Mouse (Mus musculus) left cerebral cortex, postnatal 10 days (tissue): ENCODE results near the gene Uggt1. TPM values are rescaled to one million over a fixed set of nuclear protein-coding genes. Genes with fewer than 3 reads are reported as not detected.
A peak's percentile ranks its signal among the peaks of the same experiment; 100 is the strongest.

Experiments
- DNase-seq, 2 experiments: peaks; one replicate each; pipeline ENCODE4 v3.0.0; 2021 to 2022; ENCODE audit warnings: low spot score in 2 of 2, mixed read lengths in 1 of 2; ENCODE audit errors: extremely low spot score in 1 of 2
- intact Hi-C: fragments of 180-260 bp; cut with DNase I; formaldehyde crosslinking; loops from one replicate; pipeline ENCODE4 v1.15.1; 2025
- total RNA-seq, 2 experiments: library from RNA; stranded (reverse); gene quantifications; 2 replicates each; pipeline ENCODE4 v1.2.3; 2021

Uggt1 gene
- total RNA-seq, 2 experiments from 2014 or later: 41.2 to 43.8 TPM

DNA sequence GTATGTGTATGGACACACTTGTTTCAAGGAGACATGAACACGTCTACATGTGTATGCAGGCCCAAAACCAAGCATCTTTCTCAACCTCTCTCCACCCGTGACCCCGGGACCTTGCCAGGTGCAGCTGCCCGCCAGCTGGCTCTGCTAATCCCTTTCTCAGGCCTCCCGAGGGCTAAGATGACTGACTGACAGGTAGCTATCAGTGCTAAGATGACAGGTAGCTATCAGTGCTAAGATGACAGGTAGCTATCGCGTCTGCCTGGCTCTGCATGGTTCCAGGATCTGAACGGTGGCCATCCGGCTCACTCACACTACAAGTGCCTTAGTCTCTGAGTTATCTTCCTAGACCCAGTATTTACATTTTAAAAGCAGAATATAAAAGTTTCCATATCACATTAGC lies 16.1 kb downstream of the Uggt1 start:
- DNase-seq: no peak
- intact Hi-C loops: no loop called here

DNA sequence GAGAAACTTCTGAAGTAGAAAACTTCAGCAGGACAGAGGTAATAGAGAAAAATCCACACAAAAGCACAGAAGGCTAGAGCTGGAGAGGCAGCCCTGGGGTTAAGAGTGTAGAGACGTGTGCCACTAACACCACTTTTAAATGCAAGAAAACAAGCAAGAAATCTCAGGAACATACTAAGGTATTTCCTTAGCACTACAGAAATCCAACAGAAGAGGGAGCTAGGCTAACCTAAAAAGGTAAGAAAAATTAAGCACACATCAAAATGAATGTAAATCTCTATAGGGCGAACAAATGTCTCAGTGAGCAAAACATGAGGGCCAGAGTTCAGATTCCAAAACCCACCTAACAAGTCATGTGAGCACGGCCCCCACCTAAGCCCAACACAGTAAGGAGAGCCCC lies 19.9 kb downstream of the Uggt1 start:
- intact Hi-C loops: no loop called here
- DNase-seq: no peak

DNA sequence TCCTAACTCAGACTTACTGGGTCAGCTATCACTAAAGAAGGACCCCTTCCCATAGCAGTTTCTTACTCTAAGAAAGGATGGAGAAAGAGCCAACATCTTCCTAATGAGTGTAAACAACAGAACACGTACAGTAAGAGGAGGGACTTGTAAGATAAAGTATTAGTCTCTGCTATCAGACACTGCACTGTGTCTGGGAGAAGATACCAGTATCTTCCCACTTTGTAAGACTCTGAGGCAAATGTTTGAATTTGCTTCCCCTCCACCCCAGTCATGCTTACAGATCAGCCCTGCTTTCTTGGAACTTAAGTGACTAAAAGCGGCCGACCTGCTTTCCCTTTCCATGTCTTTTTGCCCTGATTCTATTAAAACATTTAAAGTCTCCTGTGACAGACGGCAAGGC lies 30.2 kb downstream of the Uggt1 start:
- intact Hi-C loops: loop anchor here (10.0 kb wide), 1 partner anchor 50 kb away; no protein-coding TSS in a partner anchor
- no peak for DNase-seq

DNA sequence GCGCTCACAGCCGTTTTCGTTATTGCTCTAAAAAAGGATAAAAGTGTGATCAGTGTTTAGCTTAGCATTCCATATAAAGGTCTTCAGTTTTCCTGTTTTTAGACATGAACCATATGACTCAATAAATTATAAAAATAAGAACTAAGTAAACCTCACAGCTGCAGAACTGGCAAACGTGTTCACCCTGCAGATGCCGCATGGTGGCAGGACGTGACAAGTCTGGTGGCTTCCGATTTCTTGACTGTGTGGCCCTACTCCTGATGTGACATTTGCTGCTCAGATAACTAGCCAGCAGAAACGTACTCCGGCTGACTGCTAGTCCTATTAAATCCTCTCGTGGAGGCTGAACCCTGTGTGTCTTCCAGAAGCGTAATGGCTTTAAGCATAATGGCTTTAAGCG lies 42.8 kb downstream of the Uggt1 start:
- no peak for DNase-seq
- intact Hi-C loops: no loop called here

DNA sequence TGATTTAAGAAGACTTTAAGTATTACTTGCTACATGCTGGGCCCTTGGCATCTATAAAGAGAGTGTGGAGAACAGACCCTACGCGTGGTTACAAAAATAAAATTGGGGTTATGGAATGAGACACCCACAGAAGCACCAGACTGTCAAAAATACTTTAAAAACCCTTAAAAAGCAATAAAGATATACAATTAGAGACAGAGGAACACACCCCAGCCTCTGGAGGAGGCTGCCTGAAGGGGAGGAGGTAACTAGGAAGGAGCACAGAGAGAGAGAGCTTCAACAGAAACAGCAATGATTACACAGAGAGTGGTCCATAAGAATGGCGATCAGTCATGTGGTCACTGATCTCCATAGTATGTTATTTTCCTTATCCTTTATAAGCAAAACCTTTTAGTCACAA lies 50.0 kb downstream of the Uggt1 start:
- no peak for DNase-seq
- intact Hi-C loops: no loop called here

DNA sequence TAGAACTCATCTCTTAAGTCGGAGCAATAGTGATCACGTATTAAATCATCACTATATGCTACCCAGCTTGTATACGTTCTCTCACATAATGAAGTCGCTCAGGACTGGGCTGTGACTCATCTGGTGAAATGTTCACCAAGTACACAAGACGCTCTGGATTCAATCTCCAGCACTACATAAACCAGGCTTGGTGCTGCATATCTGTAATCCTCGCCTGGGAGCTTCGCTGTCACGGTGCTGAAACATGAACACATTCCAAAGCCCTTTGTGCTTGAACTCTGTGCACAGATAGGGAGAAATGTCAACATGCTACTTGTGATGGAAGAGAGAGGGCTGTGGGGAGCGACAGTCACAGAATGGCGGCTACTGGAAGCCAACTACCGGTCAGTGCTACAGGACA lies 52.6 kb downstream of the Uggt1 start:
- DNase-seq: no peak
- intact Hi-C loops: no loop called here

DNA sequence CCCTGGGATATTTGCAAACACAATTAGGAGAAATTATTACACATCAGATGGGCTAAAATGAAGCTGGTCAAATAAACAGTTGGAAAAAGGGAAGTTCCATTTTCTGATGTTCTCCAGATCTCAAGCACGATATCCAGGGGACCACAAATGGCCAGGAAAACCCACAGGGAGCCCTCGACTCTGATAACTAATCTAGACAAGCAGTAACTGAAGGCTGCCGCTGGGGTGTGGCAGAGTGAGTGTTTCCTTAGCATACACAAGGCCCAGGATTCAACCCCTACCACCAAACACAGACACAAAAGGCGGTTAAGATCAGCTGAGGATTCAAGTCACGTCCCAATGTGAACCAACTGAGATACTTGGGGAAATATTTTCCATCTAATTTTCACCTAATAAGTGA lies 64.5 kb downstream of the Uggt1 start:
- intact Hi-C loops: no loop called here
- DNase-seq: no peak

DNA sequence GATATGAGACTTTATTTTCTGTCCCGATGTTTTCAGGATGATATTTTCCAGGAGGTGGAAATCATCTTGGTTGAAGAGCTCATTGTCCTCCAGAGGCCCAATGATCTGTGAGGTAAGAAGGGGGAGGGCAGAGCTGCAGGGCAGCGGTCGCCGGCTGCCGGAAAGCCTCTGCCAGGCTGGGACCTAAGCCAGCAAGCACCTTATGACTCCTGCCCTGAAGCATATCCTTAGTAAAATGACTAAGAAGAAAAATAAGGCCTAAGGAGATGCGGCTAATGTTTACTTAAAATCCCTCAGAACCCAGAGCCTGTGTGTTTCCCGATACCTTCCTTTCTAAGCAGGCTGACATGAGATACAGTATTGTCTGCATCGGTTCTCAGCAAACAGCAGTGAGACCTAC lies 71.1 kb downstream of the Uggt1 start:
- DNase-seq: no peak
- intact Hi-C loops: loop anchor here (10.0 kb wide), 1 partner anchor 171 kb away; no protein-coding TSS in a partner anchor

DNA sequence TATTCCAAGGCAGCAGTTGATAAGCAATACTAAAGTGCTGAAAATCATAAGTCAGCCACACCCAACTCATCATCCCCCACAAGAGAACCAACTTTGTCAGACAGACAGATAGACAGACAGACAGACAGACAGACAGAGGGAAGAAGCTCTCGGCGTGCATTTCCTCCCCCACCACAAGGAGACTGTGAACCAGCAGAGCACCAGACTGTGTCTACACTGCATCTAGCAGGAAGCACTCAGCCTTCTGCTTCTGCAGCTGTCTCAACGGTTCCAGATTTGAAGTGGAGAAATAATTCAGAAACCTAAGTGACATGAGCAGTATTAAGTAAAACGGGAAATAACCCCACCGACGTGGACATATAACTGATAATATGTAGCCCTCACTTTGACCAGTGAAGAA lies 71.6 kb downstream of the Uggt1 start:
- DNase-seq: no peak
- intact Hi-C loops: loop anchor here (10.0 kb wide), 1 partner anchor 172 kb away; no protein-coding TSS in a partner anchor

DNA sequence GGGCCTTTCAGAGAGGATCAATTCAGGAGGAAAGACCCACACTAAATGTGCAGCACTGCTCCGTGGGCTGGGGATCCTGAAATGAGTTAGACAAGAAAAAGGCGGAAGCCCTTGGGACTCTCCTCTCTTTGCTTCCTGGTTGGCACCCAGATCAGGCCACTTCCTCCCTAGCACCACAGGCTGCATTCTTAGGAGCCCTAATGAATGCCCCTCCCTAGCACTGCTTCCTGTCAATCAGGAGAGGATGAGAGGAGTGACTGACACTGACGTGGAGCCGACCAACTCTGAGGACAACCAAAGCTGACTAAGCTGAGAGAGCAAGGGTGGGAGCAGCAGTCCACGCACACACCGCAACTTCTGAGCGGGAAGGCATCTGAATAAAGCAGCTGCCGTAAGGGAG lies 81.8 kb downstream of the Uggt1 start:
- intact Hi-C loops: loop anchor here (10.0 kb wide), 1 partner anchor 52 kb away; no protein-coding TSS in a partner anchor
- peak in 1 of 2 experiments; percentile 37 for DNase-seq

DNA sequence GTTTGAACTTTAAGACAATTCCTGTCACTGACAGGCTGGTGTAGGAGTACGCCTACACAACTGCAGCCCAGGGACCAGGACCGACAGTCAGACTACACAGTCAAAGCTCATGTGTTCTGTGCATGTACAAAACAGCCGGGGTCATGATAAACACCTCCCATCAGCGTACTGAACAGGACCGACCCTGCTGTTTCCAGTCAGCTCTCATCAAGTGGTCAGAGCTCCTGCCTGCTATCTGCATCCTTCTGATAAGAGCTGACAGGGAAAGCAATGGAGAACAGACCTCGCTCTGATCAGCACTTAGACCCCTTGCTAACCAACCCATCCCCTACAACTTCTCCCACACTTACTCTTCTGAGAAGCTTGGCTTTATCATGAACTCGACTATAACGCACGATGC lies 83.3 kb downstream of the Uggt1 start:
- no peak for DNase-seq
- intact Hi-C loops: loop anchor here (10.0 kb wide), 1 partner anchor 54 kb away; no protein-coding TSS in a partner anchor

DNA sequence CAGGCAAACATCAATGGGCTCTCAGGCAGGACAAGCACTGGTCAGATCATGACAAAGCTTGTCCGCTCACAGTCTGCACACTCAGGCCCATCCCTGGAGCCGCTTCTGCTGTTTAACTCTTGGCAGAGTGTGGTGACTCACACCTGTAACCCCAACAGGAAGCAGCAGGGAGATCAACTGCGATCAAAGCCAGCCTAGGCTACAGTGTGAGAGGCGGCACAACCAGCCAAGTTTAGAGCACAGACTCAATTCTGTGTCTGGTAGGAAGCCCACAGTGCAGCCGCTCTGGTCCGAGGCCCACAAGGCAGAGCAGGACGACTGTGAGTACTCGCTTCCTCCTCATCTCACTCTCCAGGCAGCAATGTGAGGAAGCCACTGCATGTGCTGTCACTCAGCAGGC lies 84.3 kb downstream of the Uggt1 start:
- DNase-seq: peak in 1 of 2 experiments; percentile 58
- intact Hi-C loops: loop anchor here (10.0 kb wide), 1 partner anchor 55 kb away; no protein-coding TSS in a partner anchor

DNA sequence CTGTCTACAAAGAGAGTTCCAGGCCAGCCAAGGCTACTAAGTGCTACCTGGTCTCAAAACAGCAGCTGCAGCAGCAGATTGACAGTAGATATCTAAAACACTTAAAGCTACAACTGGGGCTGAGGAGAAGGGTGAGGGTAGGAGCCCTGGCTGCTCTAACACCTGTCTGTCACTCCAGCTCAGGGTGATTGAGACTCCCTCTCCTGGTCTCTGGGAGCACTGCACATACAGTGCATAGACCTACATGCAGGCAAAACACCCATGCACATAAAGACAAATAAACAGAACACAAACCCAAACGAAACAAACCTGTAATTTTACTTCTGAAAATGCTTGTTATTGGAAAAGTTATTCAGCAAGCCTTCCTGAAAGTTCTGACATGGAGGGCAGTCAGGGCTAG lies 95.1 kb downstream of the Uggt1 start:
- DNase-seq: no peak
- intact Hi-C loops: loop anchor here (5.0 kb wide), 1 partner anchor 1257 kb away; no protein-coding TSS in a partner anchor

DNA sequence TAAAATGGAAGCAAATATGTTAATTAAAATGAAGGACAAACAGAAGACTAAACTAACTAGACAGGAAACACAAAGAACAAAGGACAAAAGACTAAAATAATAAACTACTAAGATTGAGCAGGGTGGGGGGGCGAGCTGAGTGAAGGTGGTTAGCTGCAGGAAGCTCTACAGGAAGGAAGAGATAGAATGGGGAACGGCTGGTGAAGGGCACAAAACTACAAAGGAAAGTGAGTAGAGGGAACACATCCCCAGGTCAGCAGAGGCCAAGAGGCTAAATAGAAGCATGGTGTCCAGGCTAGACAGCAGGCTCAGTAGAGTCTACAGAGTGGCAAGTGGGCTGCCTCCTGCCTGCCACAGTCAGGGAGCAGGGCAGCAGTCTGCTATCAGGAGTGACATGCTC lies 95.7 kb downstream of the Uggt1 start:
- intact Hi-C loops: loop anchor here (5.0 kb wide), 1 partner anchor 1257 kb away; no protein-coding TSS in a partner anchor

DNA sequence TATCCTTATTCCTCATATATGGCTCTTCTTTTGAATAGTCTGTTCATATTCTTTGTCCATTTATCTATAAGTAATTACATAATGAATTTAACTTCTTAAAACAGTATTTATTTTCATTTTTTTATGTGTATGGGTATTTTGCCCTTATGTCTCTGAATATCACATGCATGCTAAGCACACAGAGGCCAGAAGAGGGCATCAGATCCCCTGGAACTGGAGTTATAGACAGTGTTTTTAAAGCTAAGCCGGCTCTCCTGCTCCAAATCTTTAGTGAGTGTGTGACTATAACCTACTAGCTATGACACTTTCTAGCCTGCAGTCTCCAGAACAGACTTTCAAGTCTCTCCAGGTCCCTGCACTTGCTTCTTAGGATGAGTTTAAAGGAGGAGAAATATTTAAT lies 99.5 kb downstream of the Uggt1 start:
- peak; percentile 40 to 48 for DNase-seq

More for the DNA sequence above, 95.7 kb downstream of the Uggt1 start:
- DNase-seq: no peak

DNA sequence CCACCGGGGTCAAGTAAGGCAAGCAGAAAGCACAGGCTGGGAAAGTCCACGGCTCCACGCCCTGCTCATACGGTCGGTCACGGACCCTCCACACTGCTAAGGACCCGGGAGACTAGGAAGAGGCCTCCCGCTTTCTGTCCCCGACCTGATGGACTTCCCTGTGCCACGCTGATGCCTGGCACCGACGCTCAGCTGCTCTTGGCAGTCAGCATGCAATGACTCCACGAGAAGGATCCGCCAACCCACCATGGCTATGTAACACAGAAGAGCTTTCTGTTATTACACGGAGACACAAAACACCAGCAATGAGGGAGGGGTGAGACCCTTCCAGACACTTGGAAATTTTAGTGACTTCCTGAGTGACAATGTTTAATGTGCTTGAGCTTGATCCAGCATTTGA lies 104.2 kb downstream of the Uggt1 start:
- DNase-seq: no peak
- intact Hi-C loops: no loop called here

More for the DNA sequence above, 99.5 kb downstream of the Uggt1 start:
- intact Hi-C loops: loop anchor here (5.0 kb wide), 1 partner anchor 1253 kb away; no protein-coding TSS in a partner anchor

DNA sequence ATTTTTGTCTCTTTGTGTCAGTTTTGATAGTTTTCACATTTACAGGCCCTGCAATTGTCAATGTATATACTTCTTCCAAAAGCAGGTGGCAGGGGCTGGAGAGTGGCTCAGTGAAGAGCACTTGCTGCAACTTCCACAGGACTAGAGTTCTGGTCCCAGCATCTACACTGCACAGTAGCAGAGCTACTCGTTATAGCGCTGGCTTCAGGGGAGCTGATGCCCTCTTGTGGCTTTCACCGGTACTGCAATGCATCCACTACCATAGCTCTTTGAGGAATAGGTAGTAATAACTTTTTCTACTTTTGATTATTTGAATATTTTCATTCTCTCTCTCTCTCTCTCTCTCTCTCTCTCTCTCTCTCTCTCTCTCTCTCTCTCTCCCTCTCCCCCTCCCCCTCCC lies 109.9 kb downstream of the Uggt1 start:
- intact Hi-C loops: loop anchor here (5.0 kb wide), 2 partner anchors 67 to 1242 kb away; partner anchors contain the start of gene Hs6st1
- DNase-seq: peak; percentile 55 to 62

DNA sequence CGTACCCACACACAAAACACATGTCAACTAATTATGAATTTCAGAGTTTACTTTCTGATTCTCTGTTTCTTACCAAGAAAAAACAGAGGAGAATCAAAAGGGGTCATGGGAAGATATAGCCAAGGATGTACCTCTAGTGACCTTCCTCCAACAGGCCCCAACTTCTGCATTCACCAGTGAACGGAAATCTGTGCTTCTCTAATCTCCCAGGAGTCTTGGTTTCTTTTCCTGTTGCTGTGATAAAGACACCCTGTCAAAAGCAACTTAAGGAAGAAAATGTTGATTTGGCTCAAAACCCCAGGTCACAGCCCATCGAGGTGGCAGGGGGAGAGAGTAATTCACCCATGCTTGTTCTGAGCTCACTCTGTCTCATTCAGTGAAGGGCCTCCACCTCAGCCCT lies 110.9 kb downstream of the Uggt1 start:
- no peak for DNase-seq
- intact Hi-C loops: loop anchor here (5.0 kb wide), 2 partner anchors 66 to 1241 kb away; partner anchors contain the start of gene Hs6st1

DNA sequence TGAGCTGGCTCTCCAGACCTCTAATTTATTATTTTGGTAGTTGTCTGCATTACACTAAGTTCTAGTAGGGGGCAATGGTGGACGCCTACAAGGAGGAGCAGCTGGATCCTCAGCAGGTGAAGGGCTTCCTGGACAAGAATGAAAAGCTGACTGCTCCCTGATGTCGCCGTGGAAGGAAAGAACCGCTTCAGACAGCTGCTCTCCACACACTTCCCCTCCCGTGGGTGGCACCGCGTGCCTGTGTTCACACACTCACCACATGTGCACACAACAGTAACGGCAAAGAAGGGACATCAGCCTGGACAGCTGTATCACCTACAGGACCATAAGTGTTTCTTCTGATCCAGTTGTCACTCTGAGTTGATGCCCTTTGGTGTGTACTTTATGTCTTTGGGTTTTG lies 111.5 kb downstream of the Uggt1 start:
- no peak for DNase-seq
- intact Hi-C loops: loop anchor here (5.0 kb wide), 2 partner anchors 66 to 1241 kb away; partner anchors contain the start of gene Hs6st1

DNA sequence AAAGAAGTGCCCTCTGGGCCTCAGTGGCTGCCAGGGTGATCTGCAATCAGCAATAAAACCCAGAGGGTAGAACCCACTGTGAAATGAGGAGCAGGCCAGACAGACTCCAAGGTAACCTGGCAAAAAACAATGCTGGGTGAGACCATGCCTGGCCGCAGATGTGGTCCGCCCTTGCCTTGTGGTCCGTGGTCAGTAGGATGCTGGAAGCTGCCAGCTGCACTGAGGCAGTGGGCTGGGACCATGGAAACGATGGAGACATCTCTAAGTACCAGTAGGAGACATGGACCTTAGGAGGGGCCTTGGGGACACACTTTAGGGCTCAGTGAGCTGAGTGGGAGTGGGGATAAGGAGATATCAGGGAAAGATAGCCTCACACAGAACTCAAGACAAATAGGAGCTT lies 112.3 kb downstream of the Uggt1 start:
- intact Hi-C loops: loop anchor here (5.0 kb wide), 2 partner anchors 65 to 1240 kb away; partner anchors contain the start of gene Hs6st1
- no peak for DNase-seq

DNA sequence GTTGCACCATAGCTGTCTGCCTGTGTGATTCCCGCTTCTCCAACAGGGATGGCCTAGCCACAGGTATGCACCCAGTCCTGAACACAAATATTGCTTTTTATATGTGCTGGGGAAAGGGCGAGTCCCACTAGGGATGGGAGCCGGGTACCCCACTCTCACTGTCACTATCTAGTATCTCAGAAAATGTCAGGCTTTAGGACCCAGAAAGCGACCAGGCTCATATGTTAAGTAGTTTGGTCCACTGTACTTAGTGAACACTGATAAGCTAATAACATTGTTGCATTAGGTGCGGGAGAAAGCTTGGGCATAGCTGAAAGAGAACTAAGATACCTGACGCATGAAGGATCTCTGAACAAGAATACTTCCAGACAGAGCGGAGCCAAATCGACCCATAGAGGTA lies 112.8 kb downstream of the Uggt1 start:
- intact Hi-C loops: loop anchor here (5.0 kb wide), 2 partner anchors 64 to 1239 kb away; partner anchors contain the start of gene Hs6st1
- no peak for DNase-seq
